Mouse (Mus musculus): ENCODE measurements around the gene Tmed3. TPM values are rescaled to one million over a fixed set of nuclear protein-coding genes. Genes with fewer than 3 reads are reported as not detected.

Gene Tmed3
- 74.3 and 80.7 TPM in 2 replicates for polyA plus RNA-seq (2014; fragmentation: Nextera tagmentation; extraction: Ambion mirVana)

- peak; percentile 96 for ATAC-seq (replicated peaks; ENCODE audit: insufficient number of reproducible peaks, low FRiP score, low TSS enrichment)
- WGBS (ENCODE audit: insufficient replicate concordance) = 2% methylated on average over 52 of the region's 52 CpGs
Measured at GRCm38 (mm10) chr9:89704265-89705196, at the start of gene Tmed3. TSS of gene Tmed3 (minus strand) at chr9:89705068.

GRCm38 (mm10) chr9:89740041-89740440, 35.2 kb upstream of the Tmed3 start:
- no peak overlapping the region for H3K9ac ChIP-seq (ENCODE audit: low read depth, low read length)
- no peaks in the 10 kb centered on the region for H3K4me1 ChIP-seq (ENCODE audit: control insufficient read depth, insufficient read depth, low read length)
- no peaks in the 10 kb centered on the region for H3K9me3 ChIP-seq (replicated peaks; ENCODE audit: control insufficient read depth, low read length)
- no peak overlapping the region for H3K27ac ChIP-seq (ENCODE audit: low read depth, low read length)
- H3K36me3 ChIP-seq (ENCODE audit: control insufficient read depth, insufficient read depth, low read length) = no peaks in the 10 kb centered on the region
- peaks cover 13% of the 10 kb centered on the region for H3K27me3 ChIP-seq (ENCODE audit: control insufficient read depth, insufficient read depth, low read length)
- ATAC-seq (replicated peaks; ENCODE audit: insufficient number of reproducible peaks, low FRiP score, low TSS enrichment) = no peak
- no peak overlapping the region for H3K4me3 ChIP-seq (ENCODE audit: low read depth, low read length)
- no peak overlapping the region for H3K4me2 ChIP-seq

More at GRCm38 (mm10) chr9:89704265-89705196, at the start of gene Tmed3:
- Histone ChIP-seq H3K4me2 (peak within 1 kb of the TSS; percentile 74), H3K4me3 (ENCODE audit: low read depth, low read length) (peak within 1 kb of the TSS; percentile 58), H3K4me1 (ENCODE audit: control insufficient read depth, insufficient read depth, low read length) (no peaks in the 10 kb centered on the region), H3K27me3 (ENCODE audit: control insufficient read depth, insufficient read depth, low read length) (no peaks in the 10 kb centered on the region), H3K27ac (ENCODE audit: low read depth, low read length) (peak within 1 kb of the TSS; percentile 66), H3K9me3 (replicated peaks; ENCODE audit: control insufficient read depth, low read length) (no peaks in the 10 kb centered on the region), H3K9ac (ENCODE audit: low read depth, low read length) (peak within 1 kb of the TSS; percentile 76), H3K36me3 (ENCODE audit: control insufficient read depth, insufficient read depth, low read length) (no peaks in the 10 kb centered on the region)

DNA sequence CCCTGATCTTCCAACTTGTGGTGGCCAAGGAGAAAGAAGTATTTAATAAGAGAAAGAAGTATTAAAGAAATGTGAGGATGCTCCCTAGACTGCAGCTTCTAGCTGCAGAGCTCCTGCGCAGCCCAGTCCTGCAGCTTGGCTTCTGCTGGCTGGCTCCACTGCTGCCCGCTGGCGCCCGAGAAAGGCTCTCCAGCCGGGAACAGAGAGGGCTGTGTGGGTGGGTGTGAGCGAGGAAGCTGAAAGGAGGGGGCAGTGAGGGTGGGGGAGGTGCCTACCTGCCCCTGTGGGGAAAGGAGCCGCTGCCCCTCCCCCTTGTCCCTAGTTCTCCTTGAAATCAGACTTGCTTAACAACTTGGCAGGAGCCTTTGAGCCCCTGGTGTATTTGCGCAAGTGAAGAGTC, 33.4 kb upstream of the Tmed3 start, which contains the start of gene Ankrd34c:
Gene Ankrd34c, minus strand, starts transcription at position 181 of the 400 bp plus-strand sequence.
- Histone ChIP-seq H3K9ac (ENCODE audit: low read depth, low read length) (no peak within 1 kb of the TSS), H3K36me3 (ENCODE audit: control insufficient read depth, insufficient read depth, low read length) (no peaks in the 10 kb centered on the region), H3K4me2 (no peak within 1 kb of the TSS), H3K27ac (ENCODE audit: low read depth, low read length) (no peak within 1 kb of the TSS), H3K9me3 (replicated peaks; ENCODE audit: control insufficient read depth, low read length) (no peaks in the 10 kb centered on the region), H3K27me3 (ENCODE audit: control insufficient read depth, insufficient read depth, low read length) (peaks cover 13% of the 10 kb centered on the region), H3K4me3 (ENCODE audit: low read depth, low read length) (no peak within 1 kb of the TSS), H3K4me1 (ENCODE audit: control insufficient read depth, insufficient read depth, low read length) (no peaks in the 10 kb centered on the region)
- 5% methylated on average over 8 of the region's 8 CpGs for WGBS (ENCODE audit: insufficient replicate concordance)
- ATAC-seq (replicated peaks; ENCODE audit: insufficient number of reproducible peaks, low FRiP score, low TSS enrichment) = no peak

- no peak overlapping the region for H3K27ac ChIP-seq (ENCODE audit: low read depth, low read length)
- H3K27me3 ChIP-seq (ENCODE audit: control insufficient read depth, insufficient read depth, low read length) = peaks cover 13% of the 10 kb centered on the region
- no peaks in the 10 kb centered on the region for H3K9me3 ChIP-seq (replicated peaks; ENCODE audit: control insufficient read depth, low read length)
- WGBS (ENCODE audit: insufficient replicate concordance) = 7% methylated on average over 6 of the region's 6 CpGs
- no peak overlapping the region for H3K4me2 ChIP-seq
- no peak for ATAC-seq (replicated peaks; ENCODE audit: insufficient number of reproducible peaks, low FRiP score, low TSS enrichment)
- no peaks in the 10 kb centered on the region for H3K36me3 ChIP-seq (ENCODE audit: control insufficient read depth, insufficient read depth, low read length)
- no peak overlapping the region for H3K4me3 ChIP-seq (ENCODE audit: low read depth, low read length)
- no peaks in the 10 kb centered on the region for H3K4me1 ChIP-seq (ENCODE audit: control insufficient read depth, insufficient read depth, low read length)
- H3K9ac ChIP-seq (ENCODE audit: low read depth, low read length) = no peak overlapping the region
Measured at GRCm38 (mm10) chr9:89737888-89738287, 33.0 kb upstream of the Tmed3 start.

DNA sequence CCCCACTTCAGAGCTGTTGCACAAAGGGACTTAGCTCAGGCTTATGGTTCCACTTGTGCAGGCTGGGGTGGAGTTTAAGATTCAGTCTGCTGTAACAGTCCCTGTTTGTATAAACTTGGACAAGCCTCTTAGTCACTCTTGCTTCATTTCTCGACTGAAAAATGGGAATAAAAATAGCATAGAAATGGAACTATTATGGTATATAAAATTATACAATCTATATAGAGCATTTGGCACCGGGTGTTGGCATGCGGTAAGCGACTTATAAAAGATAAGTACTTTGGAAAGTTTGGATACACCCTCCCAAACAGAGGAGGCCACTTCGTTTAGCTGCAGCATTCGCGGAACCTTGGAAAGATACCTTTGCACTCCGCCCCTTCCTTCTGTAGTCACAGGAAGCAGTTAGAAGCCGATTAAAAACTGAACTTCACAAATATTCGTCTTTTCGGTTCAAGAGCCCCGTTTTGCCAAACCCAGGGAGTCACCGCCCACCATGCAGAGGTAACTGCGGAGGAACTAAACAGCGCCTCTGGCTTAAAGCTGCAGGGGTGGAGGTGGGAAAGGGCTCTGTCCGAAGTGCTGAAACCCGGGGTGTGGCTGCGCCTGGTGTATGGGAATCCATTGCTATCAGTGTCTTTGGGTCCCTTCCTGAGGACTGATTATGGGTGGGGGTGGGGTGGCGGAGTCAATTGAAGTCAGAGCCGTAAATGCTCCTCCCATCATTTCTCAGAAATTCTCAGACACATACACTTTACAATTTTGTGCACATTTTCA, 32.3 kb upstream of the Tmed3 start:
- Histone ChIP-seq H3K27ac (ENCODE audit: low read depth, low read length) (no peak overlapping the region), H3K4me1 (ENCODE audit: control insufficient read depth, insufficient read depth, low read length) (no peaks in the 10 kb centered on the region), H3K9me3 (replicated peaks; ENCODE audit: control insufficient read depth, low read length) (no peaks in the 10 kb centered on the region), H3K27me3 (ENCODE audit: control insufficient read depth, insufficient read depth, low read length) (peaks cover 13% of the 10 kb centered on the region), H3K36me3 (ENCODE audit: control insufficient read depth, insufficient read depth, low read length) (no peaks in the 10 kb centered on the region), H3K4me3 (ENCODE audit: low read depth, low read length) (no peak overlapping the region), H3K9ac (ENCODE audit: low read depth, low read length) (no peak overlapping the region), H3K4me2 (no peak overlapping the region)
- WGBS (ENCODE audit: insufficient replicate concordance) = 9% methylated on average over 20 of the region's 20 CpGs
- ATAC-seq (replicated peaks; ENCODE audit: insufficient number of reproducible peaks, low FRiP score, low TSS enrichment) = no peak

GRCm38 (mm10) chr9:89706906-89707305, 2.0 kb upstream of the Tmed3 start:
- Histone ChIP-seq H3K4me2 (no peak overlapping the region), H3K9me3 (replicated peaks; ENCODE audit: control insufficient read depth, low read length) (no peaks in the 10 kb centered on the region), H3K36me3 (ENCODE audit: control insufficient read depth, insufficient read depth, low read length) (no peaks in the 10 kb centered on the region), H3K4me3 (ENCODE audit: low read depth, low read length) (no peak overlapping the region), H3K27me3 (ENCODE audit: control insufficient read depth, insufficient read depth, low read length) (no peaks in the 10 kb centered on the region), H3K9ac (ENCODE audit: low read depth, low read length) (no peak overlapping the region), H3K27ac (ENCODE audit: low read depth, low read length) (no peak overlapping the region), H3K4me1 (ENCODE audit: control insufficient read depth, insufficient read depth, low read length) (no peaks in the 10 kb centered on the region)
- ATAC-seq (replicated peaks; ENCODE audit: insufficient number of reproducible peaks, low FRiP score, low TSS enrichment) = no peak
- 21% methylated on average over 4 of the region's 4 CpGs for WGBS (ENCODE audit: insufficient replicate concordance)

GRCm38 (mm10) chr9:89705197-89705533, 297 bp upstream of the Tmed3 start:
- 10% methylated on average over 10 of the region's 10 CpGs for WGBS (ENCODE audit: insufficient replicate concordance)
- Histone ChIP-seq H3K36me3 (ENCODE audit: control insufficient read depth, insufficient read depth, low read length) (no peaks in the 10 kb centered on the region), H3K4me1 (ENCODE audit: control insufficient read depth, insufficient read depth, low read length) (no peaks in the 10 kb centered on the region), H3K4me2 (peak overlapping the region; percentile 74), H3K4me3 (ENCODE audit: low read depth, low read length) (peak overlapping the region; percentile 58), H3K9me3 (replicated peaks; ENCODE audit: control insufficient read depth, low read length) (no peaks in the 10 kb centered on the region), H3K27me3 (ENCODE audit: control insufficient read depth, insufficient read depth, low read length) (no peaks in the 10 kb centered on the region), H3K27ac (ENCODE audit: low read depth, low read length) (peak overlapping the region; percentile 66), H3K9ac (ENCODE audit: low read depth, low read length) (peak overlapping the region; percentile 76)
- ATAC-seq (replicated peaks; ENCODE audit: insufficient number of reproducible peaks, low FRiP score, low TSS enrichment) = peak; percentile 60

GRCm38 (mm10) chr9:89700910-89701457, 3.9 kb downstream of the Tmed3 start:
- 83% methylated on average over 2 of the region's 2 CpGs for WGBS (ENCODE audit: insufficient replicate concordance)
- Histone ChIP-seq H3K27ac (ENCODE audit: low read depth, low read length) (no peak overlapping the region), H3K4me3 (ENCODE audit: low read depth, low read length) (no peak overlapping the region), H3K4me2 (no peak overlapping the region), H3K27me3 (ENCODE audit: control insufficient read depth, insufficient read depth, low read length) (no peaks in the 10 kb centered on the region), H3K9me3 (replicated peaks; ENCODE audit: control insufficient read depth, low read length) (no peaks in the 10 kb centered on the region), H3K9ac (ENCODE audit: low read depth, low read length) (no peak overlapping the region), H3K4me1 (ENCODE audit: control insufficient read depth, insufficient read depth, low read length) (no peaks in the 10 kb centered on the region), H3K36me3 (ENCODE audit: control insufficient read depth, insufficient read depth, low read length) (peaks cover 2% of the 10 kb centered on the region; the same call in 1 of the 2 replicates)
- no peak for ATAC-seq (replicated peaks; ENCODE audit: insufficient number of reproducible peaks, low FRiP score, low TSS enrichment)
